ENCODE assay signal across 9 mouse cellular contexts in the genomic region with DNA sequence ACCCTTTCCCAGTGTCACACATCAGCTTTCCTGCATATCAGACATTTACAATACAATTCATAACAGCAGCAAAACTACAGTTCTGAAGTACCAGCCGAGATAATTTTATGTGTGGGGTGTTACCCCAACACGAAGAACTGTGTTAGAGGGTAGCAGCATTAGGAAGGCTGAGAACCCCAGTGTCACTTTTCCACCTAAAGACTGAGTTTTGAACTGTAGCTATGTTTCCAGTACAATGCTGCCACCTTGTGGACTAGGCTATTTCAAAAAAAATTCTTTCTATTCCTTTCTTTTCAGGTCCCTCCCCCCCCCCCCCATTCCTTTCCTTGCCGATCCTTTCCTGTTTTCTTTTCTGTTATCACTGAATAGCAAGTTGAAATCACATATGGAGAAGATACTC. TPM values are rescaled to one million over a fixed set of nuclear protein-coding genes. Genes with fewer than 3 reads are reported as not detected.
DNase-seq lines count a peak whose midpoint lies in the region; ATAC-seq lines count a peak whose summit lies in the region.
"Had no signal": no experiment of that assay in that cellular context is flagged by ENCODE, and none has a peak within 500 bp of the region (broad histone marks: within the 10 kb centered on the region; RNA-seq: fewer than 3 reads in every experiment).

No protein-coding gene starts in this region.

- DNase-seq in intestine, embryonic 14.5 days (ENCODE audit: low spot score): peak; percentile 53
- DNase-seq in 416B (ENCODE audit: low read depth): peak; percentile 69
- DNase-seq in CD4-positive, CD25-positive, alpha-beta regulatory T cell, adult 2 months (ENCODE audit: low read depth, low spot score): peak; percentile 69
- peak; percentile 8 for DNase-seq in cerebellum, adult 9-11 months
- DNase-seq in layer of hippocampus, adult 9-11 months: peak; percentile 13
- peak; percentile 28 for DNase-seq in retina, postnatal 7 days (ENCODE audit: low read depth, low spot score)

- no peak overlapping the region for H3K4me3 ChIP-seq in intestine, embryonic 14.5 days (ENCODE audit: low read depth, low read length)
- H3K4me3 ChIP-seq in intestine, embryonic 16.5 days (ENCODE audit: low read length): no peak overlapping the region
- H3K4me3 ChIP-seq in midbrain, embryonic 15.5 days: no peak overlapping the region

- H3K4me2 ChIP-seq in intestine, embryonic 14.5 days (ENCODE audit: low read length): no peak overlapping the region
- H3K4me2 ChIP-seq in intestine, embryonic 16.5 days (ENCODE audit: low read depth, low read length): no peak overlapping the region
- no peak overlapping the region for H3K4me2 ChIP-seq in midbrain, embryonic 15.5 days

- ATAC-seq in intestine, embryonic 14.5 days (replicated peaks; ENCODE audit: low FRiP score, low TSS enrichment, low read depth): no peak
- ATAC-seq in intestine, embryonic 16.5 days: no peak
- no peak for ATAC-seq in midbrain, embryonic 15.5 days (replicated peaks)

- no peaks in the 10 kb centered on the region for H3K27me3 ChIP-seq in intestine, embryonic 14.5 days (replicated peaks; ENCODE audit: control insufficient read depth, insufficient read depth, low read length)
- no peaks in the 10 kb centered on the region for H3K27me3 ChIP-seq in intestine, embryonic 16.5 days (replicated peaks; ENCODE audit: control insufficient read depth, insufficient read depth, low read length)
- peaks cover 5% of the 10 kb centered on the region; the same call in 1 of the 2 replicates for H3K27me3 ChIP-seq in midbrain, embryonic 15.5 days (replicated peaks)

- H3K9ac ChIP-seq in intestine, embryonic 14.5 days (ENCODE audit: low read length): no peak overlapping the region
- no peak overlapping the region for H3K9ac ChIP-seq in intestine, embryonic 16.5 days (ENCODE audit: low read depth, low read length)
- no peak overlapping the region for H3K9ac ChIP-seq in midbrain, embryonic 15.5 days

- H3K36me3 ChIP-seq in intestine, embryonic 14.5 days (ENCODE audit: control insufficient read depth, insufficient read depth, low read length): no peaks in the 10 kb centered on the region
- no peaks in the 10 kb centered on the region for H3K36me3 ChIP-seq in intestine, embryonic 16.5 days (ENCODE audit: control insufficient read depth, insufficient read depth, low read length)
- H3K36me3 ChIP-seq in midbrain, embryonic 15.5 days (replicated peaks): no peaks in the 10 kb centered on the region

- 41% methylated on average over 3 of the region's 3 CpGs for WGBS in intestine, embryonic 14.5 days
- 30% methylated on average over 3 of the region's 3 CpGs for WGBS in intestine, embryonic 16.5 days
- 43% methylated on average over 3 of the region's 3 CpGs for WGBS in midbrain, embryonic 15.5 days

- no peak overlapping the region for H3K27ac ChIP-seq in intestine, embryonic 14.5 days (ENCODE audit: low read depth)
- H3K27ac ChIP-seq in intestine, embryonic 16.5 days (ENCODE audit: low read length): no peak overlapping the region
- no peak overlapping the region for H3K27ac ChIP-seq in midbrain, embryonic 15.5 days

- H3K9me3 ChIP-seq in intestine, embryonic 14.5 days (ENCODE audit: control insufficient read depth, low read length): no peaks in the 10 kb centered on the region
- H3K9me3 ChIP-seq in intestine, embryonic 16.5 days (ENCODE audit: control insufficient read depth, low read length): no peaks in the 10 kb centered on the region
- no peaks in the 10 kb centered on the region for H3K9me3 ChIP-seq in midbrain, embryonic 15.5 days

- no peaks in the 10 kb centered on the region for H3K4me1 ChIP-seq in intestine, embryonic 14.5 days (replicated peaks; ENCODE audit: control insufficient read depth, insufficient read depth, low read length)
- no peaks in the 10 kb centered on the region for H3K4me1 ChIP-seq in intestine, embryonic 16.5 days (ENCODE audit: control insufficient read depth, insufficient read depth, low read length)
- H3K4me1 ChIP-seq in midbrain, embryonic 15.5 days: no peaks in the 10 kb centered on the region

RNA-seq across cellular contexts. Expression of a gene that starts 12.4 kb away (rescaled TPM):
- polyA plus RNA-seq in intestine, embryonic 14.5 days (2014; fragmentation: Nextera tagmentation; extraction: Ambion mirVana): 0.13 and 0.27 TPM in 2 replicates
- polyA plus RNA-seq in intestine, embryonic 16.5 days (2015; fragmentation: Nextera tagmentation; extraction: Ambion mirVana): 0.21 and 0.37 TPM in 2 replicates
- polyA plus RNA-seq in midbrain, embryonic 15.5 days (2015; fragmentation: Nextera tagmentation; extraction: Ambion mirVana): not detected in 2 replicates

RNA-seq across cellular contexts. Expression of a gene that starts 29.6 kb away (rescaled TPM):
- 20.4 and 22.0 TPM in 2 replicates for polyA plus RNA-seq in intestine, embryonic 14.5 days (2014; fragmentation: Nextera tagmentation; extraction: Ambion mirVana)
- 20.0 and 21.1 TPM in 2 replicates for polyA plus RNA-seq in intestine, embryonic 16.5 days (2015; fragmentation: Nextera tagmentation; extraction: Ambion mirVana)
- polyA plus RNA-seq in midbrain, embryonic 15.5 days (2015; fragmentation: Nextera tagmentation; extraction: Ambion mirVana): 5.1 and 5.2 TPM in 2 replicates

RNA-seq across cellular contexts. Expression of a gene that starts 56.9 kb away (rescaled TPM):
- polyA plus RNA-seq in intestine, embryonic 14.5 days (2014; fragmentation: Nextera tagmentation; extraction: Ambion mirVana): not detected in 2 replicates
- polyA plus RNA-seq in intestine, embryonic 16.5 days (2015; fragmentation: Nextera tagmentation; extraction: Ambion mirVana): 0.16 TPM in 1 of 2 replicates, not detected in the other
- not detected in 2 replicates for polyA plus RNA-seq in midbrain, embryonic 15.5 days (2015; fragmentation: Nextera tagmentation; extraction: Ambion mirVana)
- polyA plus RNA-seq: stomach, embryonic 16.5 days had no signal

Comparison
In these comparisons a context has a peak if more than half of its experiments do, and no peak if none do; other contexts are left out.
1. DNase-seq: peak in every context shown above with its lines; median percentile 69 in 416B; 69 in CD4-positive, CD25-positive, alpha-beta regulatory T cell, adult 2 months; 53 in intestine, embryonic 14.5 days; 28 in retina, postnatal 7 days; 13 in layer of hippocampus, adult 9-11 months; 8 in cerebellum, adult 9-11 months.